Mouse (Mus musculus): ENCODE measurements around the gene Lrrc30. TPM values are rescaled to one million over a fixed set of nuclear protein-coding genes. Genes with fewer than 3 reads are reported as not detected.

The Lrrc30 gene
- polyA plus RNA-seq, 1 experiment: not detected

GRCm38 (mm10) chr17:67604446-67604845 lies 28.1 kb downstream of the Lrrc30 start:
- H3K27me3 ChIP-seq (ENCODE audit: control insufficient read depth): no peaks in the 10 kb centered on the region
- peaks cover 32% of the 10 kb centered on the region for H3K9me3 ChIP-seq (ENCODE audit: control insufficient read depth, low read length)
- H3K4me3 ChIP-seq (replicated peaks): no peak overlapping the region
- H3K4me1 ChIP-seq (ENCODE audit: control insufficient read depth): no peaks in the 10 kb centered on the region
- no peaks in the 10 kb centered on the region for H3K36me3 ChIP-seq (ENCODE audit: control insufficient read depth)
- TF ChIP-seq TAL1 (IDR thresholded peaks at IDR 0.05; ENCODE audit: low read length): no peak
- TF ChIP-seq GATA1 (IDR thresholded peaks at IDR 0.05; ENCODE audit: low read length): no peak

- Histone ChIP-seq H3K9me3 (ENCODE audit: control insufficient read depth, low read length) (peaks cover 33% of the 10 kb centered on the region), H3K36me3 (ENCODE audit: control insufficient read depth) (no peaks in the 10 kb centered on the region), H3K27me3 (ENCODE audit: control insufficient read depth) (no peaks in the 10 kb centered on the region), H3K4me3 (replicated peaks) (no peak overlapping the region), H3K4me1 (ENCODE audit: control insufficient read depth) (no peaks in the 10 kb centered on the region)
- TF ChIP-seq GATA1 (IDR thresholded peaks at IDR 0.05; ENCODE audit: low read length): no peak
Measured at GRCm38 (mm10) chr17:67602556-67602955, 30.0 kb downstream of the Lrrc30 start.

DNA sequence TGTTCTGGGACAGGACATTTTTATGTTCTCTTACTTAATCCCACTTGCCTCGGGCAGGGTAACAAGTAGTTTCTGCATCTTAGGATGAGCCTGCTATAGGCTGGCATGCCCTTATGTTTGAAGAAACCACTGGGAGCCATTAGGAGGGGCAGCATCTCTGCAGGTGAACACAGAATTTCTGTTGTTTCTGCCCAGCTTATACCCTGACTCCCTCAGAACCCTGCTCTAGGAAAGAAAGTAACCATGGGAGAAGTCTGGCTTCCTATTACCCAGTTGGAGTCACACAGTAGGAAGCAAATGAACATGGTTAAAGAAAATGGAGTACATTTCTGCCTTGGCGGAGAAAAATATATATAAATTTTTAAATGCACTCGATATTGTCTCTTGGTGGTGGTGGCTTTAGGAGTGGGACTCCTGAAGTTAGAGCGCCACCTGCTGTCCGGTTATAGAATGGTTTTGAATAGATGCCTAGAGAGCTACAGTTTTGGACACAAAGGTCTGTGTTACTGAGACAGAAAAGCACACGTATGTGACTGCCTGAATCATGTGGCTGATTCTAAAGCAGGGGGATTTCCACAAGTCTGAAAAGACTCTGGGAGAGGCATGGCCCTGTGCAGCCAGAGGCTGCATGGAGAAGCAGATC lies 47.5 kb downstream of the Lrrc30 start:
- TF ChIP-seq GATA1 (IDR thresholded peaks at IDR 0.05; ENCODE audit: low read length) (no peak), TAL1 (IDR thresholded peaks at IDR 0.05; ENCODE audit: low read length) (no peak)
- no peaks in the 10 kb centered on the region for H3K27me3 ChIP-seq (ENCODE audit: control insufficient read depth)
- H3K9me3 ChIP-seq (ENCODE audit: control insufficient read depth, low read length): no peaks in the 10 kb centered on the region
- H3K4me1 ChIP-seq (ENCODE audit: control insufficient read depth): no peaks in the 10 kb centered on the region
- H3K4me3 ChIP-seq (replicated peaks): no peak overlapping the region
- no peaks in the 10 kb centered on the region for H3K36me3 ChIP-seq (ENCODE audit: control insufficient read depth)

DNA sequence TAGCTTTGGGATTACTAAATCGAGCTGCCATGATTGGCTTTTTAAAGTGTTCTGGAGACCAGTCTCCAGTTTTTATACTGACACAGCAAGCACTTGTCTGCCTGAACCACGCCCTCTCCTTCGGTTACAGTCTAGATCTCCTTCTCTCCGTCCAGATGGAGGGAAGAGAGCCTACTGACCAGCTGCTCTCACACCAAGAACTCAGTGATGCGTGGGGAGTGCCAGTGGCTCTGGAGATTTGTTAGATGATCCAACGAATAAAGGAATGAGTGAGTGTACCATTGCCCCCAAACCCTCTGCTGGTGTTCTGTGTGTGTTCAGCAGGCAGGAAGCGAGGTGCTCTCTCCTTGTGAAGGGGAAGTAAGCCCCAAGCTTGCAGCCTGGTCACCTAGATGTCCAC lies 48.0 kb downstream of the Lrrc30 start:
- H3K9me3 ChIP-seq (ENCODE audit: control insufficient read depth, low read length): no peaks in the 10 kb centered on the region
- H3K4me1 ChIP-seq (ENCODE audit: control insufficient read depth): no peaks in the 10 kb centered on the region
- no peaks in the 10 kb centered on the region for H3K27me3 ChIP-seq (ENCODE audit: control insufficient read depth)
- TF ChIP-seq TAL1 (IDR thresholded peaks at IDR 0.05; ENCODE audit: low read length) (no peak), GATA1 (IDR thresholded peaks at IDR 0.05; ENCODE audit: low read length) (no peak)
- H3K4me3 ChIP-seq (replicated peaks): no peak overlapping the region
- no peaks in the 10 kb centered on the region for H3K36me3 ChIP-seq (ENCODE audit: control insufficient read depth)

GRCm38 (mm10) chr17:67583422-67583821 lies 49.1 kb downstream of the Lrrc30 start:
- TF ChIP-seq TAL1 (IDR thresholded peaks at IDR 0.05; ENCODE audit: low read length) (no peak), GATA1 (IDR thresholded peaks at IDR 0.05; ENCODE audit: low read length) (no peak)
- no peaks in the 10 kb centered on the region for H3K4me1 ChIP-seq (ENCODE audit: control insufficient read depth)
- no peak overlapping the region for H3K4me3 ChIP-seq (replicated peaks)
- no peaks in the 10 kb centered on the region for H3K36me3 ChIP-seq (ENCODE audit: control insufficient read depth)
- no peaks in the 10 kb centered on the region for H3K27me3 ChIP-seq (ENCODE audit: control insufficient read depth)
- peaks cover 3% of the 10 kb centered on the region for H3K9me3 ChIP-seq (ENCODE audit: control insufficient read depth, low read length)

- H3K9me3 ChIP-seq (ENCODE audit: control insufficient read depth, low read length): peaks cover 8% of the 10 kb centered on the region
- no peaks in the 10 kb centered on the region for H3K27me3 ChIP-seq (ENCODE audit: control insufficient read depth)
- H3K4me3 ChIP-seq (replicated peaks): no peak overlapping the region
- no peaks in the 10 kb centered on the region for H3K36me3 ChIP-seq (ENCODE audit: control insufficient read depth)
- H3K4me1 ChIP-seq (ENCODE audit: control insufficient read depth): no peaks in the 10 kb centered on the region
- TF ChIP-seq GATA1 (IDR thresholded peaks at IDR 0.05; ENCODE audit: low read length) (no peak), TAL1 (IDR thresholded peaks at IDR 0.05; ENCODE audit: low read length) (no peak)
Measured at GRCm38 (mm10) chr17:67582681-67583356, 49.7 kb downstream of the Lrrc30 start.

GRCm38 (mm10) chr17:67581839-67582238 lies 50.7 kb downstream of the Lrrc30 start:
- Histone ChIP-seq H3K4me3 (replicated peaks) (no peak overlapping the region), H3K4me1 (ENCODE audit: control insufficient read depth) (no peaks in the 10 kb centered on the region), H3K36me3 (ENCODE audit: control insufficient read depth) (no peaks in the 10 kb centered on the region), H3K27me3 (ENCODE audit: control insufficient read depth) (no peaks in the 10 kb centered on the region), H3K9me3 (ENCODE audit: control insufficient read depth, low read length) (peaks cover 14% of the 10 kb centered on the region)
- no peak for TF ChIP-seq TAL1 (IDR thresholded peaks at IDR 0.05; ENCODE audit: low read length)
- TF ChIP-seq GATA1 (IDR thresholded peaks at IDR 0.05; ENCODE audit: low read length): no peak

Other genes starting within 250 kb of the Lrrc30 start
- gene Lama1, start 64.5 kb upstream of the Lrrc30 start, polyA plus RNA-seq (2012): not detected in 2 replicates

All from erythroblast, embryonic 14.5 days (primary cell).